Mouse (Mus musculus) layer of hippocampus, adult 18-20 months (tissue): ENCODE data around the gene Best1. TPM values are rescaled to one million over a fixed set of nuclear protein-coding genes. Genes with fewer than 3 reads are reported as not detected.

ENCODE experiments used
- DNase-seq, 2 experiments: peaks; one replicate each; pipeline ENCODE4 v3.0.0; 2022; ENCODE audit warnings: low spot score in 2 of 2
- total RNA-seq, 2 experiments: library from RNA; stranded (reverse); gene quantifications; 2 replicates each; pipeline ENCODE4 v1.2.3; 2021

The Best1 gene
- total RNA-seq, 2 experiments from 2014 or later, result 1.2 to 1.7 TPM

DNA sequence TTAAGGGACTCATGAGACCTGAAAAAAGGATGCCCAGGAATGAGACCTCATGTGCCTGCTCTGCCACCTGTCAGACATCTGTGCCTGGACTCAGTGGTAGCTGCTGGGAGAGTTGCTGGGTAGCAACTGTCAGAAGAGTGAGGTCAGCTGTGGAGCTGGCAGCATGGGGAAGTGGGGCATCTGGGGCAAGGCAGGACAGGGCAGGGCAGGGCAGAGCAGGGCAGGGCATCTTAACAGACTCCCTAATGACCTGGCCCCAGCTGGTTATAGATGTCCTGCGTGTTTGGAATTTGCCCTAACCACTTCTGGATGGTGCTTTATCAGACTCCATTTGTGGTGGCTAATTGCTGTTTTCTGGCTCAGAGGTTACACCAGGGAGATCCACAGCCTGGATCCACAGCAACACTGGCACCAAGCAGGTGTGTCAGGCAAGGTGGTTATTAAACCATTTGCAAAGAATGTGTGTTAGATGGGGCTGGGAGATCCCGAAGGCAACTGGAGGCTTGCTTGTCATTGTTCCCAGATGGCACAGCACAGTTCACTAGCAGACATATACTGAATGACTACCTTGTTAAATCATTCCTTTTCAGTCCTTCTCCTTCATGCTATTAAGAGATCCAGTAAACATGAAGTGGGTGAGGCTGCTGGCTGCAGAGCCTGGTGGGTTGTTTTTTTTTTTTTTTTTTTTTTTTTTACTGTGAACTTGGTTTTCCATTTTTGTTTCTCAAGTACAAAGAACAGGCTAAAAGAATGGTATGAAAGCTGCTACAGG, 35.2 kb downstream of the Best1 start:
- no peak for DNase-seq

DNA sequence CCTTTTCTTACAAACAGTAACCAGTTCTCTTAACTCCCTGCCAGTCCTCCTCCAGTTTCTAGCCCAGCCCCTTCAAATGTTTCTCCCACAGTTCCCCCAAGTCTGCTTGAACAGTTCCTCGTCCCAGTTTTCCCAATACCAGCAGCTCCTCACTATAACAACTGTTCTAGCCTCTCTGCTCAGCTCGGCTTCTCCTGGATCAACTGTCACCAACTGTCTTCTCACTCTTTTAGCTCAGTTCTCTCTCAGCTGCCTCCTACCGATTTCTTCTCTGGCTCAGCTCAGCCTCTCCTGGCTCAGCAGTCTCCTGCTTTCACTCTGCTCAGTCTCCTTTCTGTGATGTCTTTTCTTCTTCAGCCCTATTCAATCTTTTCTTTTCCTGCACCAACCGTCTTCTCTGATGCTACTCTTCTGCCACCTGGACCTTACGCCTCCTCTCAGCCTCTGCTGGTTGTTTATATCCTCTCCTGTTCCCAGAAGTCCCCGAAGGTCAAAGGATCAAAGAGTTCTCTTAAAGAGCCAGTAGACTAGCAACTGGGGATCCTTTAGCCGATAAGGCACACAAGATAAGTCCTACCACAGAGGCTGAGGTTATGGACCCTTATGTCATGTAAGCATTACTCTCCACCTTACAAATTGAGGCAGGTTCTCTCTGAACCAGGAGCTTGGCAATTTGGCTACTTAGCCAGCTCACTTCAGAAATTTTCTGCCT, 37.1 kb downstream of the Best1 start:
- peak in 1 of 2 experiments; percentile 60 for DNase-seq

DNA sequence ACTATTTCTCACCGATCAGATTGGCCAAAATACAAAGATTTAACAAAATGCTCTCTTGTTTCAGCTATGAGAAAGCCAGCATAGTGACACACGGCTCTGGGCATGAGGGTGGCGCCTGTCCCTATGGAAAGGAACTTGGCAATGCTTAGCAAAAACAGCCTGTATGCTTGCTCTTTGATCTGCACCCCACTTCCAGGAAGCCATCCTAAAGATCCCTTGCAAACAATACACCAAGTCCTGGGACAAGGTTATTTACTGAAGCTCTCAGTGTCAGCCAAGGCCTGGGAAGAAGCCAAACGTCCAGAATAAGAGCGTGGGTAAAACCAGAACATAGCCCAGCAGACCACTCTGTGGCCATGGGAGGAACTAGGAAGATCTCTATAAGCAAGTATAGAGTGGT, 40.7 kb downstream of the Best1 start:
- no peak for DNase-seq

DNA sequence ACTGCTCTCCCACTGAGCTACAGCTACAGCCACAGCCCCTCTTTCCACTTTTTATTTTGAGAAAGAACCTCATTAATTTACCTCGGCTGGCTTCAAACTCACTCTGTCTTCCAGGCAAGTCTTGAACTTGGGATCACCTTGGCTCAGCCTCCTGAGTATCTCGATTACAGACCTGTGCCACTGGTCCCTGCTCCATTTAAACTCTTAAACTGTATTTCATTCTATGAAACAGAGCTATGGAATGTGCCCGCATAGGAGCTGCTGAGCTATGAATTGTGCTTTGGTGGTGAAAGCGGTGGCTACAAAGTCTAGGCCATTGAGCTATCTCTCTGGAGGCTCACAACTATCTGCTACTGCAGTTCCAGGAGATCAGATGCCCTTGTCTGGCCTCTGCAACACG, 43.5 kb downstream of the Best1 start:
- no peak for DNase-seq

DNA sequence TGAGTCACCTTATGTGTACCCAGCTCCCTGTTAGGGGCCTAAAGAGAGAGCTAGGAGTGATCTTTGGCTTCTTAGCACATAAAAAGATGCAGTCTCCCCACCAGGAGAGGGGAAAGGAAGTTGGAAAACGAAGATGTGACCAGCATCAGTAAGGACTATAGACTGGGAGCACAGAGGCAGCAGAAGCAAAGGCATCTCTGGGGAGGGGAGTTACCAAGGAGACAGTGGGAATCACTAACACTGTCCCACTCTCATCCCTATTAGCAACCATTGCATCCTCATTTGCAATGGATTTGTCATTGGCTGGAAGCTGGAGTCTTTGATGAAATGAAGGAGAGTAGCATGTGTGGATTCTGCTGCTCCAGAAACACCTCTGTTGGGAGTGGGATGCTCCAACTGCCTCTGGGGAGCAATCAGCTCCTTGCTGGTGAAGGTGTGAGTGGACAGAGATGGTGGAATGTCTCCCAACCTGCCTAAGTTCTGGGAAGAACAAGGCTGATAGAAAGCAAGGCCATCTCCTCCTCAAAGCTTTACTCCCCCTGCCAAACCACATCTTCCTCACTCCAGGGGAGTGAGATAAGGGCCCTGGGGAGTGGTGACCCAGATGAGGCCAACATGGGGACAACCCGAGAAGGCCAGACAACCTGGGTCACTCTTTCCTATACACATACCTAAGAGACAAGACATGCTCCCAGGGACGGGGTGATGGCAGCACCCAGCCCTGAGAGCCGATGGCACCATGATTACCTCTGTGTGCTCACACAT, 44.6 kb downstream of the Best1 start:
- peak in 1 of 2 experiments; percentile 49 for DNase-seq

DNA sequence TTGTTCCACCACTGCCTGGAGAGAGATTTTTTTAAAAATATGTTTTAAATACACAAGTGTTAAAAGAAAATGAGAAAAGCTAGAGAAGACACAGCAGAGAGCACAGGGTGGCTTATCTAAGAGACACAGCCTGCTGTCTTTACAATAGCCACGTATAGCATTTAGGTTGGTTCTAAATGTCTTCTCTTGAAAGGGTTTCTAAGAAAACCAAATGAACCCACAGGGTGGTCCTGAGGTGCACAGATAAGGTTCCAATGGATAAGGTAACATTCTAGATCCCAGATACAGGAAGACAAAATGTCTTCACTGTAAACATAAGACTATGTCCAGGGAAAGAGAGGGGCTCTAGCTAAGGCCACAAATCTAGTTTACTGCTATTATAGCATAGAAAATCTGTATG, 46.0 kb downstream of the Best1 start:
- no peak for DNase-seq

DNA sequence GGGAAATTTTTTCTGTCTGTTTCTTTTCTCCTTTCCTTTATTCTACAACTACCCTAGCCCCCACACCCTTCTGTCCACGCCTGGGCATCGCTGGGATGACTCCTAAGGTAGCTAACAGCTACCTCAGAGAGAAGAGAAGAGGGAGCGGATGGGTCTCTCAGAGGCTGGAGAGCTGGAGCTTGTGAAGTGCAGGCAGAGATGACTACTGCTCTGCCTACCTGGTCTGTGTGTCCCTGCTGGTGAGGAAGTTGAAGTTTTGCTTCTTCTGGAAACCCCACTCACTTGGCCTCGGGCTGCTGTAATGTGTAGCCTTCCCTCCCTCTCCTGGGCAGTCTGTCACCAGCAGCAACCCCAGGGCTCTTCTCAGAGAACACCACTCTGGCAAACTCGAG, 46.6 kb downstream of the Best1 start:
- DNase-seq, result no peak

DNA sequence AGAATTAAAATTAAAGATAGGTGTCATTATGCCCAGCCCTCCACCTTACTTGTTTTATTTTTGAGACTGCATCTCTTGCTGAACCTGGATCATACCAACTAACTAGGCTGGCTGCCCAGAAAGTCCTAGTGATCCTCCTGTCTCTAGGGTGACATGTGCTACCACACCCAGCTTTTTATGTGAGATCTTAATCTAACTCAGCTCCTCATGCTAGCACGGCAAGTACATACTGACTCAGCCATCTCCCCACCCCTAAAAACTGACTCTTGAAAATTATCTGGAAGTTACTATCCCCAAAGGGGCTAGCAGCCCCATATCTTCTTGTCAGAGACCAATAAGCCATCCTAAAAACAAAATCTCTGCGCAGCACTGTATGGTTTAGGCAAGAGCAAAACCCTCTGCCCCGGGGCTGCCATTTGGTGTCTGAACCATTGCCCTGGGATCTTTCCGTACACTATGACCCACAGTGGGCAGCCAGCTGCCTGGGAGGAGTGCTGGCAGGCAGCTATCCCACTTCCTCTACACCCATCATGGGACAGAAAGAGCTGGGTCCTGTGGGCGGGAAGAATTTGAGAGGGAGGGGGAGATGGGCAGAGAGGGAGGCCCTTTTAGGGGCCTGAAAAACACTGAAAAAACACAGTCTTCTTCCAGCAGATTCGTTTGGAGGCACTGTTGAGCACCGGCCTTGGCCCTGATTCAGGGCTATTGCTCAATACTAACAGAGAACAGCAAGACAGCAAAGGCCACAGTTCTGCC, 47.2 kb downstream of the Best1 start:
- peak; percentile 76 to 95 for DNase-seq

DNA sequence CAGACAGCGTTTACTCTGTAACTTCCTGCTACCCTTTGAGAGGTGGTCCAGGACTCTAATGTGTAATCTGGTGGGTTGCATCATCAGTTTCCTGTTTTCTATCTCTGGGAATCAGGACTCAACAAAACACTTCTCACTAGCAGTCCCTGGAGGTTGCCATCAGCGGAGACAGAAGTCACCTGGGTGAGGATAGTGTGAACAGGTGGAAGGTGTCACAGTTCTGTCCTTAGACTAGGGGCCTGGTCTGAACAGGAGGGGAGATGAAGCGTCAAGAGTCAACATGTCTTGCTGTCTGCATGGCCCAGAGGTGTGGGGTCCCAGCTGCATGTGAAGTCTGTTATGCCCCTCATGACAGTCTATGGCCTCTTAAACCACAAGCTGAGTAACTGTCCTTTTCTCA, 48.5 kb downstream of the Best1 start:
- no peak for DNase-seq

DNA sequence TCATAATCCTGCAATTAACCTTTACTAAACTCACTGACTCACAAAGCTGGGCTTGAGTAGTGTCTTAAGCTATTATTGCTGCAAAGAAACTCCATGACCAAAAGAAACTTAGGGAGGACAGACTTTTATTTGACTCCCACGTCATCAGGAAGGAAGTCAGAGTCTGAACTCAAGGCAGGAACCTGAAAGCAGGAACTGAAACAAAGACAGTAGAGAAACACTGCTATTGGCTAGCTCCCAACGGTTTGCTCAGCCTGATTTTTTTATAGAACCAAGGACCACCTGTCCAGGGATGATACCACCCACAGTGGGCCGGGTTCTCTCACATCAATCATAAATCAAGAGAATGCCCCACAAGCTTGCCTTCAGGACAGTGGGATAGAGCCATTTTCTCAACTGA, 49.0 kb downstream of the Best1 start:
- DNase-seq, result no peak

DNA sequence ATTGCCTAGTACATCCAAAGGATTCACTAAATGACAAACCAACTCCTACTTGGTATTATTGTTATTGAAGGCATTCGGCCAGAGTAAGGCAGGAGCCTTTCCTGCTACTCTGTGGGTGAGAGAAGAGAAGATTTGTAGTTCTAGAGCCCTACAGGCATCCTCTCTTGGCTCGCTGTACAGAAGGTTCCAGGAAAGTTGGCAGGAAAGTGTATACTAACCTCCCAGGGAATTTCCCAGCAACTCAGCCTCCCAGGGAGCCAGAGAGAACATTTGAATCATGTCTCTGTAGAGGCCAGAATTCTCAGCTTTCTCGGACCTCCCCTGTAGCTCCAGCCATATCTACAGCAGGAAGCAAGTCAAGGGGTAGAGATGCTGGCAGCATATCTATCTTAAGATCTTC, 54.4 kb downstream of the Best1 start:
- DNase-seq, result no peak

DNA sequence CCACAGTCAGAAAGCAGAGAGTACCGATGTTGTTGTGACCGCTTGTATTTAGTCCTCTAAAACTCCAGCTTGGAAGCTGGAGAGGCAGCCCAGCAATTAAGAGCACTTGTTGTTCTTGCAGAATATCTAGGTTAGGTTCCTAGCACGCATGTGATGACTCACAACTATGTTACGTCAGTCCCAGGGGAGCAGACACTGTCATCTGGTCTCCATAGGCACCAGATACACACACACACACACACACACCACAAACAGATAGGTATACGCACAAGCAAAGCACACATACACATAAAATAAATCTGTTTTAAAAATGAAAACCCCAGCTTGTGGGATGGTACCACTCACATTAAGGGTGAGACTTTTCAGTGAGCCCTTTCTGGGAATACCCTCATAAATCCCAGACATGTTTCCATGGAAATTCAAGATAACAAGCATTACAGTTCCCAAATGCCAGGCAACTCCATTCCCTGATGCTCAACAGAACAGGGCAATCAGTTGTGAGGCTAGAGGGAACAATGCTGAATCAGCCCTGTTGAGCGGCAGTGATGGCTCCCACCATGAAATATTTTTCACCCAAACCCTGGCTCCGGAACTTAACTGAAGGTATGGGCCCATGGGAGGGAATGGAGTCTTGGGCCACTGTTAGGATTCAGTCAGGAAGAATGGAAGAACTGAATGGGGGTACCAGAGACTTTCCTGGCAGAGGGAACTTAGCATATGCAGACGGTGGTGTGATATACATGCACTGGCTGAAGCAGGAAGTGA, 55.5 kb downstream of the Best1 start:
- peak in 1 of 2 experiments; percentile 62 for DNase-seq

DNA sequence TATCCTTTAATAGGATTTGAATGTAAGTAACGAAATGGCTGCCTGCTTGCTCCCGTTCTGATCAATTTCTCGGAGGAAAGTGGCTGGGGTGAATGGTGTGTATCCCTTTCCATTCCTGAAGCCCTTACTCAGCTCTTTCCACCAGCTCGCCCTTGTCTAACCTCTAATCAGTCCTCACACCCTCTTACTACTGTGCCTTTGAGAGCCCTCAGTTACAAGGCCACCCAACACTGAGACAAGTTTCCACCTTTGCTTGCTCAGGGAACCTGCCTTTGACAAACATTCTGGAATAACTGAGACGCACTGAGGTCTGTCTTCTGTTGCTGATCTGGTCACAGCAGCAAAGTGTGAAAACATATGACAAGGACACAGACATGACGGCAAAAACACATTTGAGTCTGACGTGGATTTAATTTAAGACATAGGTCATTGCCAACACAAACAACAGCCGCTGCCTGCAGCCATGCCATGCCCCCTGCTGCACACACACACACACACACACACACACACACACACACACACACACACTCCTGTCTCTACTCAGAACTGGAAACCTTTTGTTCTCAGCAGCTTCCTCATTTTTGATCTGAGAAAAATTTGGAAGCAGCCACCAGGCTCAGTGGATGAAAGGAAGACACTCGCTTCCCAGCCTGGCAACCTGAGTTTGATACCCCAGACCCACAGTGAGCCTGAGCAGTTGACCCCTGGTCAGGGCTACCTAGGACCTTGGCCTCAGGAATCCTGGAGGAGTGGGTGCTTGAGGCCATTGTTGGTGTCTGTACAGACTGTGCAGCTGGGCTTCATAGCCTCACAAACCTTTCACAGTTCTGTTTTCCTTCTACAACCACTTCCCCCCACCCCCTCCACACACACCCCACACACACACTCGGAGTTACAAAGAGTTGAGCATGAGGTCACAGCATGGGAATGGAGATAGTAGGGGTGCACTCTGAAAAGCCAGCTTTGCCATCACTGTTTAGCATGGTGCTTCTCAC, 58.6 kb downstream of the Best1 start:
- DNase-seq, result no peak

DNA sequence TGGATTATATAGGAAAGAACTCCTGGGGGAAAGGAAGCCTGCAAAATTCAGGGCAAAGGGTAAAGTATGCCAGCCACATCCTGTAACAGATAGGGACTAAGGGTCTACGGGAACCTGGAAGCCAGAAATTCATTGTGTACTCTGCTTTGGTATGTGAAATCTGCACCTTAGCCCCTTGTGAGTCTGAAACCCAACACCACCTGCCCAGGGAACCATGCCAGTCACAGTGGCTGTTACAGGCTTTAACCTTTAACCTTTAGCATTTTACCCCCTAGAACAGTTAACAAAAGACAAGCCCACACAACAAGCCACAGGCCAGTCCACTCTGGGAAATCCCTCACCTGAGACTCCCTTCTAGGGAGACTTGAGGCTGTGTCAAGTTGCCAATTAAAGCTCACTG, 59.6 kb downstream of the Best1 start:
- DNase-seq, result no peak

DNA sequence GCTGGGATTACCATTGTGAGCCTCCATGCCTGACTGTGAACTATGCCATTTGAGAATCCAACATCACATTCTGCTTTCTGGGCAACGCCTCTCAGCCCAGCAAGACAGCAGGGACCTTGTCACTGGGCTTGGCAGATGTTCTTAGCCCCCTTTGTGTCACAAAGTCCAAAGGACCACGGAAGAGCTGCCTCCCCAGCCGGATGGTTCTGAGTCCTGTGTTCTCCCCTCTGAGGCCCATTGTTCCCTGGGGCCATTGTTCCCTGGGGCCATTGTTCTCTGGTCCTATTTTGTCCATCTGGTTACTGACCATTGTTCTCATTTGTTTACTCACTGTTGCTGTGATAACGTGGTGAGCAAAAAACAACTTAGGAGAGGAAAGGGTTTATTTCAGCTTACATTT, 60.5 kb downstream of the Best1 start:
- DNase-seq, result peak in 1 of 2 experiments; percentile 56

DNA sequence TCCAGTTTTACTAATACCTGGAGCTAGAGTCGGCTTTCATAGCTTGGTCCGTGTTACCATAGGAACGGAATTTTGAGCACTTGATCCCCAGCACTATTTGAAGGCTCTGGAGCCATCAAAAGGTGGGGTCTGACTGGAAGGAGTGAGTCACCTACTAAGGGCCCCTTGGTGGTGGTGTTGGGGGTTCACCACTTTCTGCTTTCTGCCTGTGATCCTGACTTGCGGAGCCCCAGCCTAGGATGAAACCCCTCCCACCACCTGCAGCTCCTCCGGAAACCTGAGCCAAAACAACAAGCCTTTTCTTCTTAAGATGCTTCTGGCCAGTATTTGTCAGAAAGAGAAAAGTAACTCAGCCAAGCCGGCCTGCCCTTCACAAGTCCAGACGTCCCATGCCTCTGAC, 61.6 kb downstream of the Best1 start:
- DNase-seq, result no peak

DNA sequence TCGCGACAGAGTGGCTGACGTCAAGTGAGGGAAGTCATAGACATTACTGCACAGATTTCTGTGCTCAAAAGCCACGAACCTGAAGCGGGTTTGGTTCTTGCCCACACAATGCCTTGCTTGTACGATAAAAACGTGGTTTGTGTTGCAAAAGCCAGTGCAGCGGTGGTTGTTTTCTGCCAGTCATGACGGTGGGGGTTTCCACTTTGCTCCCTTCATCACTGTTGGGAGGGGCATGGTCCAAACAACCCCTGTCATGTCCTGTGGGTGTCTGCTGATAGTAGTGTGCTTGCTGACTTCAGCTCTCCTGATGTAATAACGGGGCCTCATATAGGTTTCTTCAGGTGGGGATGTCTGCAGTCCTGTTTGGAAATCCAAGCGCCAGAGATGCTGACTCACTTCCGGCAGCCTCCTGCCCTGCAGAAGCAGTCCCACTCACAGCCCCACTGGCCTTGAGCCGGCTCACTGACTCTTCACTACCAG, 62.6 kb downstream of the Best1 start:
- no peak for DNase-seq

DNA sequence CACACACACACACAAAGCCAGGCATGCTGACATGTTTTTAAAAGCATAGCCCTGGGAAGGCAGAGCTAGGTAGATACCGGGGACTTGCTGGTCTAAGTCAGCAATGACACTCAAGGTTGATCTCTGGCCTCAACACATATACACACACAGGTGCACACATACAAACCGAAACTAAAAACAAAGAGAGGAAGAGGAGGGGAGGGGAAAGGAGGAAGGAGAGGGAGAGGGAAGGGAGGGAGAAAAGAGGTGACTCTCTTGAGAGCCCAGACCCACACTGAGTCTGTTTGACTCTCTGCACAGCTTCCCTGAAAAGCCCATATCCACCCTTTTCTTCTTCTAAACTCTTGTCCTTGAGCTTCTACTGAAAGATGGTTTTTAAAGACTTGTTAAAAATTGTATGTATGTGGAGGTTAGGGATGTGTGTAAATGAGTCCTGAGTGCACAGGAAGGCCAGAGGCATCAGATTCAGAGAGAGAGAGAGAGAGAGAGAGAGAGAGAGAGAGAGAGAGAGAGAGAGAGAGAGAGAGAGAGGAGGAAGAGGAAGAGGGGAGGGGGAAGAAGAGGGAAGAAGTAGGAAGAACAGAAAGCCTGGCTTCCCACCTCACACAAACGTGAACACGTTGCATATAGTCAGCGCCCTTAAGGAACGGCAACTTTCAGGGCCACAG, 63.1 kb downstream of the Best1 start:
- no peak for DNase-seq

DNA sequence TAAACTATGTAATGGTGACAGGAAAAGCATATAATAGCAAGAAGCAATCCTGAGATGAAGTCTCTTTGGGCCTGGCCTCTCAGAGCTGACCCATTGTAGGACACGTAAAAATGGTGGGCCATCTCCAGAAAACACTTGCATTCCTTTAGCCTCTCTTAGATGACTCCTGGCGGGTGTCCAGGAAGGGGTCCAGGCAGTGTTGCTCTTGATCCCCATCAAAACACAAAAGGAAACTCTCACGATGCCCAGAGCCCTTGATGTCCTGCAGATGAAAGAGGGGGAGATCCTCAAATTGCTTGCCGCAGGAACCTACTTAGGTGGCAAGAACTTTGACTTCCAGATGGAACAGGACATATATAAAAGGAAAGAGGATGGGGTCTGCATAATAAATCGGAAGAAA, 64.0 kb downstream of the Best1 start:
- DNase-seq, result no peak
